Mouse (Mus musculus) embryonic facial prominence, embryonic 10.5 days (tissue): ENCODE results near the gene Wdr70. TPM values are rescaled to one million over a fixed set of nuclear protein-coding genes. Genes with fewer than 3 reads are reported as not detected.

ENCODE experiments used
- DNase-seq: peaks from one replicate; pipeline ENCODE4 v3.0.0-alpha.2; 2017; ENCODE audit warnings: low spot score
- H3K27ac ChIP-seq: fragments of 300-500 bp; sonication (generic); replicated peaks from 2 replicates; pipeline ENCODE4 v1.5.1; 2016; ENCODE audit warnings: mild to moderate bottlenecking
- H3K27me3 ChIP-seq: fragments of 300-500 bp; sonication (generic); replicated peaks from 2 replicates; pipeline ENCODE4 v1.6.1; 2016; ENCODE audit warnings: low read depth, mild to moderate bottlenecking; ENCODE audit not compliant: poor library complexity, severe bottlenecking
- H3K36me3 ChIP-seq: fragments of 300-500 bp; sonication (generic); replicated peaks from 2 replicates; pipeline ENCODE4 v1.6.1; 2016; ENCODE audit warnings: mild to moderate bottlenecking, moderate library complexity
- H3K4me1 ChIP-seq: fragments of 300-500 bp; sonication (generic); 2 replicates; pipeline ENCODE4 v1.6.1; 2016
- H3K4me3 ChIP-seq: fragments of 300-500 bp; sonication (generic); 2 replicates; pipeline ENCODE4 v1.5.1; 2016; ENCODE audit warnings: mild to moderate bottlenecking, moderate library complexity
- H3K9me3 ChIP-seq: fragments of 300-500 bp; sonication (generic); 2 replicates; pipeline ENCODE4 v1.6.1; 2016; ENCODE audit warnings: mild to moderate bottlenecking
- WGBS: fragments of 180-500 bp; shearing (Covaris S2); methylation state at CpG from one replicate; pipeline ENCODE4 v1.1.7; 2016; 5-methylcytosine and 5-hydroxymethylcytosine counted together
- polyA plus RNA-seq: library from polyadenylated mRNA; unstranded; fragments of >200 nt; fragmentation: Nextera tagmentation; extraction: Ambion mirVana; gene quantifications from 2 replicates; pipeline ENCODE4 v1.2.1, GENCODE M21; 2016

Gene Wdr70
- polyA plus RNA-seq, 1 experiment from 2014 or later, result 78.6 TPM

DNA sequence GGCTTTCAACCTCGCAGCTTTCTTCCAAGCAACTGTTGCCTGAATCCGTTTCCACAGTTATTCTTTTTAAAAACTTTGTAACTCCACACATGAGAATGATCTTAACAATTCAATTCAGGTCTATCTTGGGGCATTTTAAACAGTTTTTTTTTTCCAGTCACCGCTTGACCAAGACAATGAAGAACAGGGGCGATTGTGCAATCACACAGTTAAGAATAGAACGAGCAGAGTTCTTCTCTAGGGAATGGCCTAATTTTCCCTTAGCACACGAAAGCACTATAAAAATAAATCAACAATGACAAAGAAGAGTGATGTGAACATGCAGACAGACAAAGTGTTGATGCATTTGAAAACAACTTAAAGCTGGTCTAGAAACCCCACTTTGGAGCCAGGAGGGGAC lies 223.1 kb downstream of the Wdr70 start:
- 80% methylated on average over 6 of the region's 6 CpGs for WGBS
- Histone ChIP-seq H3K9me3 (no peaks in the 10 kb centered on the region), H3K4me3 (no peak overlapping the region), H3K27me3 (no peaks in the 10 kb centered on the region), H3K4me1 (peaks cover 29% of the 10 kb centered on the region), H3K36me3 (no peaks in the 10 kb centered on the region), H3K27ac (no peak overlapping the region)
- no peak for DNase-seq

DNA sequence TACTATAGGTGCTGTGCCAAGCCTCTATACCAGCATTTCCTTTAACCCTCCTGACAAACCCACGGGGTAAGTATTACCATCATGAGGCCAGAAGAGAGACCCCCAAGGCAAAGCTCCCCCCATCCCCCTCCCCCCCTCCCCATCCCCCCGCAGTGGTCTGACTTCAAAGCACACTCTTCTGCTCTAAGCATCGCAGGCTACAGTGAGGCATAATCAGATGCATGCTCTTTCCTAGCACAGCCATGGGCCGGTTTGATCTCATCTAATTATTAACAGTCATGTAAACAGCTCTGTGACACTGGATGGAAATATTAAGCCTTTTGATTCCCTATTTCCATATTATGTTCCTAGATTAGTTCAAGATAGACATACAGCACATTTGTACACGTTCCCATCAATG lies 226.5 kb downstream of the Wdr70 start:
- H3K27ac ChIP-seq, result no peak overlapping the region
- no peaks in the 10 kb centered on the region for H3K9me3 ChIP-seq
- no peaks in the 10 kb centered on the region for H3K27me3 ChIP-seq
- no peaks in the 10 kb centered on the region for H3K36me3 ChIP-seq
- H3K4me3 ChIP-seq, result no peak overlapping the region
- 54% methylated on average over 5 of the region's 5 CpGs for WGBS
- peak; percentile 33 for DNase-seq
- H3K4me1 ChIP-seq, result peaks cover 8% of the 10 kb centered on the region; the same call in 1 of the 2 replicates

DNA sequence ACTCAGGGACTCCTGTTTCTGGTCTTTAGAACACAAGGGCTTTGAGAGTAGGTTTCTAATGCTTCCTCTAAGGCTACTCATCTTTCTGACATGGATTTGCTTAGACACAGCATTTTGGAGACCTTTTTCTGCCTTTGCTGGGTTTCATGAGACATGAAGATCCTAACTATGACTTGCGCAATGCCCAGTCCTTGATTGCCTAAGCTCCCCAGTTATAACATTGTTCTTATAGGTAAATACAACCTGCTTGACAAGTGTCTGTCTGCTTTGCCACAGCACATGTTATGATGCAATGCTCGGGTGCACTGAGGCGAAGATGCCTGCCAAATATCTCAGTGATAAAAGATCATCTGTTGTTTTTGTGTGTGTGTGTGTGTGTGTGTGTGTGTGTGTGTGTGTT lies 233.7 kb downstream of the Wdr70 start:
- no peak overlapping the region for H3K27ac ChIP-seq
- H3K9me3 ChIP-seq, result no peaks in the 10 kb centered on the region
- H3K4me3 ChIP-seq, result no peak overlapping the region
- no peaks in the 10 kb centered on the region for H3K36me3 ChIP-seq
- WGBS, result 89% methylated on average over 3 of the region's 3 CpGs
- no peak for DNase-seq
- H3K27me3 ChIP-seq, result no peaks in the 10 kb centered on the region
- H3K4me1 ChIP-seq, result no peaks in the 10 kb centered on the region

DNA sequence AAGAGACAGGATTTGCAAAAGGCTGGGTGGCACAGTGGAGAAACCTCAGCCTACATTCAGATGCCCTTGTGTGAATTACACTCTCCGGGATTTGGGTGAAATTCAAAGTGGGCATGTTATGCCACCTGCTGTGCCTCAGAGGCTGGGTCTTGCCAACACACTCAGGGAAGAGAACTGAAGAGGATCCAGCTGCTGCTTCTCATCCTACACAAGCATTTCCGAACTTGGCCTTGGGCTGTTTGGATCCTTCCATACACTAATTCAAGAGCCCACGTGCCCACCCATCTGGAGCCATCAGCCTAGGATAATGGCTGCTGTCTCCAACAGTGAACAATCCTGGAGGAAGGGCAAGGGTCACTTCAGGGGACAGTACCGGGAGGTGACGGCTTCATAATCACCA lies 235.7 kb downstream of the Wdr70 start:
- DNase-seq, result no peak
- WGBS, result 67% methylated on average over 5 of the region's 5 CpGs
- no peaks in the 10 kb centered on the region for H3K9me3 ChIP-seq

DNA sequence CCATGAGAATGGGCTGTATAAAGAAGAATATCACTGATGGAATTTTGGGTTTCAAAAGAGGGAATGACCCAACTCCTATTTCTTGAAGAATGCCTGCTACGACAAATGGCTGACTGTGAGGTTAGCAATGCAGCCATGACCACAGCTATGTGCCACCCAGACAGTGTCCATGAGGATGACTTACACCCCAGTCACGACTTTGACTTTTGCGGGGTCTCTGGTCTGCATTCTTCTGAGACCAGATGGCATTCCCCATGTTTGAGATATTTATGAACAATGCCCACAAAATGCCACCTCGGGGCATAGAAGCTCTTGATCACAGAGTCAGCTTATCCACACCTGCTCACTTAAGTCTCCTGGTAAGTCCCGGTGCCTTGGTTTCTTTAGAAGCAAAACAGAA lies 236.1 kb downstream of the Wdr70 start:
- Histone ChIP-seq H3K27me3 (no peaks in the 10 kb centered on the region), H3K4me3 (no peak overlapping the region), H3K36me3 (no peaks in the 10 kb centered on the region), H3K9me3 (no peaks in the 10 kb centered on the region), H3K4me1 (no peaks in the 10 kb centered on the region), H3K27ac (no peak overlapping the region)
- DNase-seq, result no peak
- WGBS, result 90% methylated on average over 5 of the region's 5 CpGs

More for the DNA sequence above, 235.7 kb downstream of the Wdr70 start:
- Histone ChIP-seq H3K36me3 (no peaks in the 10 kb centered on the region), H3K27ac (no peak overlapping the region), H3K4me3 (no peak overlapping the region), H3K4me1 (no peaks in the 10 kb centered on the region), H3K27me3 (no peaks in the 10 kb centered on the region)

DNA sequence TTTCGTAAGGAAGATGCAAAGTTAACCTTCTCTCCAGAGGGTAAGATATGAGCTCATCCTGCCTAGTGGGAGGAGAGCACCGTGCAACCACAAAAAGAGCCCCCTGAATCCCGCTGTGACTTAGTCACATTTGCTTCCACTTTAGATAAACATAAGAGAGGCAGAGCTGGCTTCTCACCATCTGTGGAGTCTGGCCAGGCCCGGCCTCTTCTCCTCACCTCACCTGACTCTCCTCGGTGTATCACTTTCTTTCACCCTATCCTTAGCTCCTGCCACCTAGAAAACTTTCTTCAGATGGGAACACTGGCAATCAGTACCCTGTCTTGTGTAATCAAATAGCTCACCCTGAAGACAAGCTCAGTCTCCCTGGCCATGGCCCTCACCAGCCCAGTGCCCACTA lies 240.2 kb downstream of the Wdr70 start:
- Histone ChIP-seq H3K27ac (no peak overlapping the region), H3K27me3 (no peaks in the 10 kb centered on the region), H3K36me3 (no peaks in the 10 kb centered on the region), H3K4me1 (no peaks in the 10 kb centered on the region), H3K9me3 (no peaks in the 10 kb centered on the region), H3K4me3 (no peak overlapping the region)
- no peak for DNase-seq
- WGBS, result 77% methylated on average over 5 of the region's 5 CpGs

DNA sequence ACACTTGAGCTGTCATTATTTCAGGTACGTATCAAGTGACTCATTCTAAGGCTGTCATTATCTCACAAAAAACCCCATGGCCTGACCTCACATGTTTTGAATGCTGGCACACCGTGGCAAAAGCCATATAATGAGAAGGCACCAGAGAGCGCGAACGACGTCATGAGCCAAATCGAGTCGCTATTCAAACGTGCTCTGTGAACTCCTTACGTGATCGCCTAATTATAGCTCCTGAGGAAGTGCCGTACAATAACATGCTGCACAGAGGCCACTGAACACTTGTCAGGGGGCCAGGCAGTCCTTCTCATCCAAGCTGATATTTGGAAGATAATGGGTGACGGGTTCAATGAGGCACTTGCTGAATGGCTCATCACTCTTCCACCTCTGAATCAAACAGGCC lies 241.6 kb downstream of the Wdr70 start:
- WGBS, result 85% methylated on average over 13 of the region's 13 CpGs
- DNase-seq, result no peak
- Histone ChIP-seq H3K36me3 (no peaks in the 10 kb centered on the region), H3K27ac (no peak overlapping the region), H3K27me3 (no peaks in the 10 kb centered on the region), H3K9me3 (no peaks in the 10 kb centered on the region), H3K4me1 (no peaks in the 10 kb centered on the region), H3K4me3 (no peak overlapping the region)

DNA sequence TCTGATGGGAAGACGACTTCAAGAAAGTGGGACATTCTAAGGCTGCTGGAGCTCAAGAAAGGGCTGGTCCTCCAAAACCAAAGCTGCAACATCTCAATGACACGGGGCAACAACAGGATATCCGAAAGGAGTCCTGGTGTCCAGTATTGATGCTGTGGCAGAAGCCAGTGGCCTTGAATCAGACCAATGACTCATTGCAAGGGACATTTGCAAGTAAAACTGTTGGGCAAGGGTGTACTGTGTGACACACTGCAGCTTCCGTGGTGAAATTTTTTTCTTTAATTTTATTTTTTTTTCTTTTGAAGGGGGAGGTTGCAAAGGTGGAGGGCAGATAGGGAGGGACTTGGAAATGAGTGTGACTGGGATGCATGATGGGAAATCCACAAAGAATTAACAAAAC lies 256.6 kb downstream of the Wdr70 start:
- H3K9me3 ChIP-seq, result no peaks in the 10 kb centered on the region
- no peak overlapping the region for H3K27ac ChIP-seq
- no peak overlapping the region for H3K4me3 ChIP-seq
- WGBS, result 85% methylated on average over 4 of the region's 4 CpGs
- no peaks in the 10 kb centered on the region for H3K36me3 ChIP-seq
- peaks cover 8% of the 10 kb centered on the region; the same call in 1 of the 2 replicates for H3K4me1 ChIP-seq
- no peaks in the 10 kb centered on the region for H3K27me3 ChIP-seq
- DNase-seq, result no peak

DNA sequence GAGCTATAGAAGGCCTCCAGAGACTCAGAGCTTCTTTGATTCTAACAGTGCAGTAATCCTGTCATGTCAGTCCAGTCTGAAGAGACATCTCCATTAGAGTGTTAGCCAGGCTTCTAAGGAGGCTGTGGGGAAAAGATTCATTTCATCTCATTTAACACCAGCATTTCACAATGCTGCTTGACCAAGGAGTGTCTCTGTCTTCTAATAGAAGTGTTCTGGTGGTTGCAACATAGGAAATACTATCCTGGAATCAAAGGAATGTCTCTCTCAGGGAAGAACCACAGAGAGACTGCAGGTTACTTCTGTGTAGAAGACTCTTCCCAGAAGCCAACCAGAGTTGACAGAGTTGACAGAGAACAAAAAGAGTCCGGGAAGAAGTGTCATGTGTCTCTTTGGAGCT lies 257.3 kb downstream of the Wdr70 start:
- H3K27ac ChIP-seq, result no peak overlapping the region
- no peak for DNase-seq
- no peaks in the 10 kb centered on the region for H3K36me3 ChIP-seq
- H3K4me3 ChIP-seq, result no peak overlapping the region
- H3K27me3 ChIP-seq, result no peaks in the 10 kb centered on the region
- 90% methylated on average over 1 of the region's 1 CpGs for WGBS
- peaks cover 8% of the 10 kb centered on the region; the same call in 1 of the 2 replicates for H3K4me1 ChIP-seq
- no peaks in the 10 kb centered on the region for H3K9me3 ChIP-seq

DNA sequence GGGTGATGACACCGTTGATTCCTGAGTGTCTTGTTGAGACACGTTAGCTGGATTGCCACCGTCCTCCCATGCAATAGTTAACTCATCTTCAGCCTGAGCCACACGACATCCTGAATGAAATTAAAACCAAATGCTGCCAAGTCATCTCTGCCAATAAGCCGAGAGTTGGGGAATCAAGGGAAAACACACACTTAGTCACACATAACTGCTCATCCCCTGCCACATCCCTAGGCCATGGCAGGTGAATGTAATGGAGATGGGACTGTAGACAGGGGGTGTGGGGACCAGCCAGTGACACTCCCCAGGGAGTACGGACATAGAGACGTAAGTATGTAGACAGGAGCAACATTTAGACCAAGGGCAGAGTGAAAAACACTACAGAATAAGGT lies 260.1 kb downstream of the Wdr70 start:
- Histone ChIP-seq H3K27me3 (no peaks in the 10 kb centered on the region), H3K27ac (no peak overlapping the region), H3K36me3 (no peaks in the 10 kb centered on the region), H3K4me1 (peaks cover 8% of the 10 kb centered on the region; the same call in 1 of the 2 replicates), H3K9me3 (no peaks in the 10 kb centered on the region), H3K4me3 (no peak overlapping the region)
- DNase-seq, result no peak
- 62% methylated on average over 7 of the region's 7 CpGs for WGBS

DNA sequence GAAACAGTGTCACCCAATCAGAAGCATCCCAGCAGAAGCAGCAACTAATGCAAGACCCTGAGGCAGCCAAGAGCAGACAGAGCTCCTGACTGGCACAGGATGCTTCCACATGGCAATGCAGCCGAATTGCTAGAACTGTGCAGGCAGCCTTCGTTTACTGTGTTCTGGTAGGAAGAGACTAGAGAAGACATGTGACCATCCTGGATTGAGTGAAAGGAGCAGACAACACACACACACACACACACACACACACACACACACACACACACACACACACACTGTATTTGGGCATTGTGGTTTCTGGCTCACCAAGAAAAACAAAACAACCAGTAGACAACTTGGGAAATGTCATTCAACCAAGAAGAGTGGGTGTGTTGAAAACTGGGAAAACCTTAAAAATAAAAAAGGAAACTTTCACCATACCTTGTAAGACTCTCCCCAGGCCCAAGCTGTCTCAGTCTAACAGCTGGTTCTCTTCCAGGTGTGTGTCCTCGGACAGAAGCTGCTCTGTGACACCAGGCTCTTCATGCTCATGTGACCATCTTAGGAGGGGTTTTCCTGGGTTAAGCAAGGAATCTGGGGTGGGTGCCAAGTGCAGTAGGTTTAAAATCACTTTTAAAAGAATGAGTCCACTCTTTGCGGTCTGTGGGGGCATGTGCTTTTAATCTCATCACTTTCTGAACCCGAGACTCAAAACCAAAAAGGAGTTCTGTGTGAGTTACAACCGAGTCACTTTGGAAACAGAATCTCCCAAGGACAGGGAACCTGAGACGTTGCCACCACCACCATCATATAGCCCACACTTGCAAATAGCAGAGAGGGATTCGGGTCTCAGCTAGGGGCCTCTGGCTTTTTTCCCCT lies 260.7 kb downstream of the Wdr70 start:
- H3K4me3 ChIP-seq, result no peak overlapping the region
- H3K4me1 ChIP-seq, result peaks cover 8% of the 10 kb centered on the region; the same call in 1 of the 2 replicates
- H3K36me3 ChIP-seq, result no peaks in the 10 kb centered on the region
- no peaks in the 10 kb centered on the region for H3K27me3 ChIP-seq
- H3K27ac ChIP-seq, result no peak overlapping the region
- 71% methylated on average over 8 of the region's 8 CpGs for WGBS
- DNase-seq, result no peak
- H3K9me3 ChIP-seq, result no peaks in the 10 kb centered on the region

DNA sequence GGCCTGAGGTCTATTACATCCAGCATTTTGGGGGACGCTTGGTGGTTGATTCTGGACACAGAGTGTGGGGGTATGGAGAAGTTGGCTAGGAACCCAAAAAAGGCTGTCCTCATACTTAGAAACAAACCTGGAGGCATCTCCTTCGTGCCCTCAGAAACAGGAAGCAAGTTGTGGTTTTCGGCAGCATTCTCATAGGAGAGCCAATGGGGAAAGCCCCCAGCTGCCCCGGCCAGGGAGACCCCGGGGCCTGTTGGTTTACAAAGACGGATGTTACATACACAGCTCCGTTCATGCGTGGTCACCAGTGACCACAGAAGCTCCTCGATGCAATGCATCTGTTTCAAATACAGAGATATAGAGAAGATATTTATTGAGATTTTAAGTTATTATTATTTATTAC lies 263.6 kb downstream of the Wdr70 start:
- WGBS, result 90% methylated on average over 9 of the region's 9 CpGs
- no peak overlapping the region for H3K27ac ChIP-seq
- no peaks in the 10 kb centered on the region for H3K36me3 ChIP-seq
- H3K9me3 ChIP-seq, result no peaks in the 10 kb centered on the region
- peaks cover 8% of the 10 kb centered on the region; the same call in 1 of the 2 replicates for H3K4me1 ChIP-seq
- no peaks in the 10 kb centered on the region for H3K27me3 ChIP-seq
- no peak overlapping the region for H3K4me3 ChIP-seq
- DNase-seq, result no peak

DNA sequence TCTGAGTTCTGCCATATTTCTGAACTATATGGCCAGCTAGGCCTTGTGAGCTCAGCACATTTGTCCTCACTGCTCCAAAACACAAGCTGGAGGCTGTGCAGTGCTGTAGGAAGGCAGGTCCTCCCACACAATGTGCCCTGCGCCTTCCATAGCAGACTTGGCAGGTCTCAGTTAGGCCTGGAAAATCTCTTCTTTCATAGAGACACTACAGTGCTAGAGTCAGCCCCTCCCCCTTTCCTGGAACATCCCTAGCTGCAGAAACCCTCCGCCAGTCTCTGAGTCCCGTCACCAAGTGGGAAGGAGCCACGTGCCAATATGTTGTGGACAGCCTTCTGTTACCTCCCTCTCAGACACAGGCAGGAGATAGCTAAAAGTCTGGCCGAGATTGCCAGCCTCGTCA lies 273.5 kb downstream of the Wdr70 start:
- H3K4me3 ChIP-seq, result no peak overlapping the region
- DNase-seq, result no peak
- no peak overlapping the region for H3K27ac ChIP-seq
- H3K9me3 ChIP-seq, result no peaks in the 10 kb centered on the region
- no peaks in the 10 kb centered on the region for H3K36me3 ChIP-seq
- 53% methylated on average over 6 of the region's 6 CpGs for WGBS
- no peaks in the 10 kb centered on the region for H3K4me1 ChIP-seq
- peaks cover 20% of the 10 kb centered on the region for H3K27me3 ChIP-seq
